Mouse (Mus musculus): ENCODE measurements around the gene Sh3kbp1. TPM values are rescaled to one million over a fixed set of nuclear protein-coding genes. Genes with fewer than 3 reads are reported as not detected.
A peak's percentile ranks its signal among the peaks of the same experiment; 100 is the strongest.

Gene Sh3kbp1
- polyA plus RNA-seq, 1 experiment from 2014 or later, result 9.7 TPM

DNA sequence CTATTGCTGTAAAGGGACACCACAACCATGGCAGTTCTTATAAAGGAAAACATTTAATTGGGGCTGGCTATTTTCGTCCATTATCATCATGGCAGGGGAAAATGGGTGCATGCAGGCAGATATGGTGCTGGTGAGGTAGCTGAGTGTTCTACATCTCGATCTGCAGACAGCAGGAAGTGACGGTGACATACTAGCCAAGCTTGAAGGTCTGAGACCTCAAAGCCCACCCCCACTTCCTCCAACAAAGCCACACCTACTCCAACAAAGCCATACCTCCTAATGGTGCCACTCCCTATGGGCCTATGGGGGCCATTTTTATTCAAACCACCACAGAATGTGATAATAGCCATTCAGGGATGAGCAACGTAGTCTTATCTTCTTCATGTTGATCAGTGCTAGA lies 59.8 kb downstream of the Sh3kbp1 start:
- no peaks in the 10 kb centered on the region for H3K36me3 ChIP-seq (replicated peaks; ENCODE audit: insufficient read depth, low read length)
- TF ChIP-seq EP300 (IDR thresholded peaks at IDR 0.05; ENCODE audit: low read depth) (no peak), CTCF (IDR thresholded peaks at IDR 0.05; ENCODE audit: low read depth) (no peak)
- no peak for ATAC-seq
- no peak overlapping the region for H3K4me2 ChIP-seq (ENCODE audit: low read depth, low read length)
- WGBS (ENCODE audit: insufficient replicate concordance), result 58% methylated on average over 4 of the region's 4 CpGs
- no peak overlapping the region for H3K4me3 ChIP-seq (ENCODE audit: low read depth, low read length)
- no peak for DNase-seq
- no peaks in the 10 kb centered on the region for H3K4me1 ChIP-seq (ENCODE audit: insufficient read depth)
- H3K27ac ChIP-seq (ENCODE audit: low read depth), result no peak overlapping the region
- no peaks in the 10 kb centered on the region for H3K9me3 ChIP-seq (ENCODE audit: low read length)
- H3K27me3 ChIP-seq (ENCODE audit: insufficient read depth, low read length), result no peaks in the 10 kb centered on the region; the same call in 1 of the 2 replicates
- no peak overlapping the region for H3K9ac ChIP-seq (replicated peaks)

DNA sequence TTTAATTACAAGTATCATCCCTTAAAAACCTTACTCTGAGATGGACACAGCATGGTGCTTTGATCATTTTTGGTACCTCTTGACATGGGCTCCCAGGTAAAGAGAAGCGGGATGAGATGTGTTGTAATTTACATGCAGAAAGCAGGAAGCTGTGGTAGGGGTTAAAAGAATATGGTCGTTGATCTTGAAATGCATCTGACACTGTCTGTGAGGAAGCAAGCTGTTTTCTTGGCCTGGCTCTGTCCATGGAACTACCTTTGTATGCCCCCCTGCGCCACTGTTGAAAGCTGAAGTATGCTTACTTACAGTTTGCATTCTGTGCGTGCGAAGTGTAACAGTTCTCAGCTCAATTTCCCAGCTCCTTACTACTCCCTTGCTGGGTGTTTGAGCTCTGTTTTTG lies 61.6 kb downstream of the Sh3kbp1 start:
- Histone ChIP-seq H3K27ac (ENCODE audit: low read depth) (no peak overlapping the region), H3K9ac (replicated peaks) (no peak overlapping the region), H3K4me3 (ENCODE audit: low read depth, low read length) (no peak overlapping the region), H3K4me1 (ENCODE audit: insufficient read depth) (no peaks in the 10 kb centered on the region), H3K9me3 (ENCODE audit: low read length) (no peaks in the 10 kb centered on the region), H3K36me3 (replicated peaks; ENCODE audit: insufficient read depth, low read length) (no peaks in the 10 kb centered on the region), H3K4me2 (ENCODE audit: low read depth, low read length) (no peak overlapping the region), H3K27me3 (ENCODE audit: insufficient read depth, low read length) (no peaks in the 10 kb centered on the region)
- DNase-seq (no peak), ATAC-seq (no peak)
- TF ChIP-seq EP300 (IDR thresholded peaks at IDR 0.05; ENCODE audit: low read depth) (no peak), CTCF (IDR thresholded peaks at IDR 0.05; ENCODE audit: low read depth) (no peak)
- 67% methylated on average over 5 of the region's 5 CpGs for WGBS (ENCODE audit: insufficient replicate concordance)

DNA sequence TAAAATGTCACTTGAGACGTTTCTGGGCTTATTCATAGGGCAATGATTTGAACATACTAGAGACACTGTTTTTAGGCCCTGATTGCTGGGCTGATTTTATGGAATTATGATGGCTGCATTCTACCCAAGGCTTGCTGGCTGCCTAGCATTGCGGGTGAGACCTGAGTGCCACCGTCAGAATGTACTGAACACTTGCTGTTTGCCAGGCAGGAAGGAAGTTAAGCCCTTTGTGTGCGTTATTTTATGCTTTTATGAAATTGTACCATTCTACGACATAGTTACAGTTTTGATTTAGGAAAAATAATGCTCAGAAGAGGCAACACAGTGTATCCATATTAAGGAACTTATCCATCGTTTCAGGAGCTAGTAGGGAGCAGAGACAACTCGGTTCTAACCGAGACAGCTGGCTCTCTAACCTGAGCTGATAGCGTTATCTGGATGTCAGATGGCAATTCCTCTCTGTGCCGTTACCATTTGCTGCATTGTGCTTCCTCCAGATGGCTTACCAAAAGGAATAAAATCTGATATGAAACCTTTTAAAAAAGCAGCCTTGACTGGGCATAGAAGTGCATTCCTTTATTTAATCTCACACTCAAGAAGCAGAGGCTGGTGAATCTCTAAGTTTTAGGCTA lies 62.8 kb downstream of the Sh3kbp1 start:
- no peak for DNase-seq
- Histone ChIP-seq H3K36me3 (replicated peaks; ENCODE audit: insufficient read depth, low read length) (no peaks in the 10 kb centered on the region), H3K27ac (ENCODE audit: low read depth) (no peak overlapping the region), H3K4me1 (ENCODE audit: insufficient read depth) (no peaks in the 10 kb centered on the region), H3K9me3 (ENCODE audit: low read length) (no peaks in the 10 kb centered on the region), H3K4me3 (ENCODE audit: low read depth, low read length) (no peak overlapping the region), H3K27me3 (ENCODE audit: insufficient read depth, low read length) (no peaks in the 10 kb centered on the region), H3K4me2 (ENCODE audit: low read depth, low read length) (no peak overlapping the region), H3K9ac (replicated peaks) (no peak overlapping the region)
- TF ChIP-seq CTCF (IDR thresholded peaks at IDR 0.05; ENCODE audit: low read depth) (no peak), EP300 (IDR thresholded peaks at IDR 0.05; ENCODE audit: low read depth) (peak; percentile 41; the same call in 1 of the 2 replicates)
- WGBS (ENCODE audit: insufficient replicate concordance), result 31% methylated on average over 10 of the region's 10 CpGs
- no peak for ATAC-seq

DNA sequence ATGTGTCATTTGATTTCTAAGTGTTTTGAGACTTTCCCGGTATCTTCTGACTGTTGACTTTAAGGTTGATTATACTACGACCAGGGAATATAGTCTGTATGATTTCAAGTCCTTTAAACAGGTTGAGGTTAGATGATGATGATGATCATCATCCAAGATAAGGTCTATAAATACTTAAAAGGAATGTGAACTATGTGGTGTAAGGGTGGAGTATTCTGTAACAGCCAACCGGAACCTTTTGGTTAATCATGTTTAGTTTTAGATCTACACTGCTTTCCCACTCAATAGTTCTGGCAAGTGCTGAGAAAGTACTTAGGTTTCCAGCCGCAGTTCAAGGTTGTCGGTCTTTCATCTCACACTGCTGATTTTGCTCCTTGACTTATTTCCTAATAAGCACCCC lies 66.1 kb downstream of the Sh3kbp1 start:
- Histone ChIP-seq H3K27ac (ENCODE audit: low read depth) (no peak overlapping the region), H3K9me3 (ENCODE audit: low read length) (no peaks in the 10 kb centered on the region), H3K4me3 (ENCODE audit: low read depth, low read length) (no peak overlapping the region), H3K36me3 (replicated peaks; ENCODE audit: insufficient read depth, low read length) (no peaks in the 10 kb centered on the region), H3K4me2 (ENCODE audit: low read depth, low read length) (no peak overlapping the region), H3K4me1 (ENCODE audit: insufficient read depth) (no peaks in the 10 kb centered on the region), H3K27me3 (ENCODE audit: insufficient read depth, low read length) (no peaks in the 10 kb centered on the region), H3K9ac (replicated peaks) (no peak overlapping the region)
- TF ChIP-seq CTCF (IDR thresholded peaks at IDR 0.05; ENCODE audit: low read depth), result no peak
- no peak for TF ChIP-seq EP300 (IDR thresholded peaks at IDR 0.05; ENCODE audit: low read depth)
- no peak for DNase-seq
- WGBS (ENCODE audit: insufficient replicate concordance), result 74% methylated on average over 5 of the region's 5 CpGs
- no peak for ATAC-seq

- no peak overlapping the region; the same call in 1 of the 2 replicates for H3K4me2 ChIP-seq (ENCODE audit: low read depth, low read length)
- no peaks in the 10 kb centered on the region for H3K27me3 ChIP-seq (ENCODE audit: insufficient read depth, low read length)
- WGBS (ENCODE audit: insufficient replicate concordance), result 19% methylated on average over 2 of the region's 2 CpGs
- H3K27ac ChIP-seq (ENCODE audit: low read depth), result peak overlapping the region; percentile 22; the same call in 1 of the 2 replicates
- ATAC-seq (peak; percentile 33; the same call in 1 of the 2 replicates), DNase-seq (no peak)
- no peak overlapping the region for H3K4me3 ChIP-seq (ENCODE audit: low read depth, low read length)
- H3K9ac ChIP-seq (replicated peaks), result no peak overlapping the region
- H3K36me3 ChIP-seq (replicated peaks; ENCODE audit: insufficient read depth, low read length), result no peaks in the 10 kb centered on the region
- TF ChIP-seq CTCF (IDR thresholded peaks at IDR 0.05; ENCODE audit: low read depth) (no peak), EP300 (IDR thresholded peaks at IDR 0.05; ENCODE audit: low read depth) (no peak)
- no peaks in the 10 kb centered on the region for H3K4me1 ChIP-seq (ENCODE audit: insufficient read depth)
- H3K9me3 ChIP-seq (ENCODE audit: low read length), result no peaks in the 10 kb centered on the region
Observed at GRCm38 (mm10) chrX:159696545-159696944, 69.5 kb downstream of the Sh3kbp1 start.

- Histone ChIP-seq H3K4me2 (ENCODE audit: low read depth, low read length) (no peak overlapping the region), H3K27ac (ENCODE audit: low read depth) (peak overlapping the region; percentile 22; the same call in 1 of the 2 replicates), H3K9ac (replicated peaks) (no peak overlapping the region), H3K36me3 (replicated peaks; ENCODE audit: insufficient read depth, low read length) (no peaks in the 10 kb centered on the region), H3K4me3 (ENCODE audit: low read depth, low read length) (no peak overlapping the region), H3K4me1 (ENCODE audit: insufficient read depth) (no peaks in the 10 kb centered on the region), H3K9me3 (ENCODE audit: low read length) (no peaks in the 10 kb centered on the region), H3K27me3 (ENCODE audit: insufficient read depth, low read length) (no peaks in the 10 kb centered on the region)
- WGBS (ENCODE audit: insufficient replicate concordance), result 16% methylated on average over 4 of the region's 4 CpGs
- ATAC-seq, result peak; percentile 66
- TF ChIP-seq CTCF (IDR thresholded peaks at IDR 0.05; ENCODE audit: low read depth) (no peak), EP300 (IDR thresholded peaks at IDR 0.05; ENCODE audit: low read depth) (no peak)
- peak; percentile 25 for DNase-seq
Observed at GRCm38 (mm10) chrX:159697030-159697454, 70.0 kb downstream of the Sh3kbp1 start.
